Mouse (Mus musculus): ENCODE data around the gene Tbata. TPM values are rescaled to one million over a fixed set of nuclear protein-coding genes. Genes with fewer than 3 reads are reported as not detected.

Gene Tbata
- total RNA-seq, 2 experiments from 2014 or later: not detected

Small RNA genes within 50 kb of the gene (microRNA-seq; reads per million reads assigned to microRNA genes)
- gene Gm44308: 0 reads per million in 2 experiments

Other genes starting within 250 kb of the Tbata start
- gene Pcbd1, start 82.6 kb upstream of the Tbata start, total RNA-seq (2021): 1 to 10 TPM; 7.6 to 8.4 TPM
- gene Sgpl1, start 24.3 kb upstream of the Tbata start, total RNA-seq (2021): 10 to 100 TPM; 22.3 to 32.7 TPM
- 1 to 10 TPM; 4.9 to 7.1 TPM for gene Adamts14, start 101.5 kb downstream of the Tbata start, total RNA-seq (2021)
- gene Prf1, start 125.9 kb downstream of the Tbata start, total RNA-seq (2021): not detected
- 10 to 100 TPM; 43.3 to 44.7 TPM for gene Pald1, start 211.6 kb downstream of the Tbata start, total RNA-seq (2021)
- under 1 TPM; 0.25 to 0.41 TPM for gene Nodal, start 246.0 kb downstream of the Tbata start, total RNA-seq (2021)